Mouse (Mus musculus) myocyte (in vitro differentiated cells): ENCODE results near the gene Rassf2. TPM values are rescaled to one million over a fixed set of nuclear protein-coding genes. Genes with fewer than 3 reads are reported as not detected.

ENCODE experiments used
- H3K27me3 ChIP-seq: one replicate; pipeline ENCODE4 v1.6.1; 2011; ENCODE audit not compliant: control insufficient read depth, insufficient read depth, insufficient read length
- H3K36me3 ChIP-seq: one replicate; pipeline ENCODE4 v1.6.1; 2011; ENCODE audit not compliant: control insufficient read depth, insufficient read depth
- H3K4me2 ChIP-seq: one replicate; pipeline ENCODE4 v1.6.1; 2011; ENCODE audit warnings: low read depth, control low read depth
- H3K4me3 ChIP-seq: one replicate; pipeline ENCODE4 v1.5.1; 2011; ENCODE audit warnings: mild to moderate bottlenecking, control low read depth, moderate library complexity
- H3K79me2 ChIP-seq: one replicate; pipeline ENCODE4 v1.6.1; 2011; ENCODE audit not compliant: control insufficient read depth, insufficient read depth
- H3ac ChIP-seq: one replicate; pipeline ENCODE4 v1.6.1; 2011; ENCODE audit not compliant: control insufficient read depth, insufficient read length
- CEBPB ChIP-seq: IDR thresholded peaks from 2 replicates; pipeline ENCODE4 v1.6.1; 2011; ENCODE audit warnings: mild to moderate bottlenecking, moderate library complexity; ENCODE audit not compliant: poor library complexity, insufficient read depth, severe bottlenecking
- E2F4 ChIP-seq: IDR thresholded peaks from one replicate; pipeline ENCODE4 v1.6.1; 2011; ENCODE audit warnings: mild to moderate bottlenecking, control low read depth, moderate library complexity; ENCODE audit not compliant: insufficient read depth
- MAX ChIP-seq: IDR thresholded peaks from one replicate; pipeline ENCODE4 v1.6.1; 2011; ENCODE audit warnings: low read depth, mild to moderate bottlenecking, control low read depth
- MYOD1 ChIP-seq, 3 experiments: IDR thresholded peaks; one replicate each; pipeline ENCODE4 v1.6.1; 2011; ENCODE audit warnings: control low read depth in 2 of 3, low read depth in 2 of 3, mild to moderate bottlenecking in 2 of 3, moderate library complexity in 1 of 3; ENCODE audit not compliant: insufficient read length in 2 of 3, control insufficient read depth in 1 of 3
- MYOG ChIP-seq, 3 experiments: IDR thresholded peaks; one replicate each; pipeline ENCODE4 v1.6.1; 2011; ENCODE audit warnings: control low read depth in 2 of 3, low read depth in 2 of 3, mild to moderate bottlenecking in 2 of 3; ENCODE audit not compliant: insufficient read length in 2 of 3, control insufficient read depth in 1 of 3, insufficient read depth in 1 of 3
- POLR2A ChIP-seq: IDR thresholded peaks from one replicate; pipeline ENCODE4 v1.6.1; 2011; ENCODE audit warnings: low read depth, mild to moderate bottlenecking, control low read depth, moderate library complexity; ENCODE audit not compliant: insufficient read length
- POLR2AphosphoS2 ChIP-seq: IDR thresholded peaks from one replicate; pipeline ENCODE4 v1.6.1; 2011; ENCODE audit warnings: low read depth, control low read depth; ENCODE audit not compliant: insufficient read length
- REST ChIP-seq: IDR thresholded peaks from one replicate; pipeline ENCODE4 v1.6.1; 2011; ENCODE audit warnings: mild to moderate bottlenecking, control low read depth, moderate library complexity; ENCODE audit not compliant: insufficient read depth, insufficient read length
- SRF ChIP-seq: IDR thresholded peaks from one replicate; pipeline ENCODE4 v1.6.1; 2011; ENCODE audit warnings: low read depth; ENCODE audit not compliant: control insufficient read depth, insufficient read length
- TCF12 ChIP-seq: IDR thresholded peaks from one replicate; pipeline ENCODE4 v1.6.1; 2011; ENCODE audit warnings: mild to moderate bottlenecking, control low read depth; ENCODE audit not compliant: poor library complexity, insufficient read depth, severe bottlenecking
- TCF3 ChIP-seq: IDR thresholded peaks from one replicate; pipeline ENCODE4 v1.6.1; 2011; ENCODE audit warnings: low read depth, control low read depth; ENCODE audit not compliant: insufficient read length
- USF1 ChIP-seq: IDR thresholded peaks from one replicate; pipeline ENCODE4 v1.6.1; 2011; ENCODE audit warnings: low read depth, mild to moderate bottlenecking, control low read depth, moderate library complexity
- polyA plus RNA-seq: library from polyadenylated mRNA; unstranded; fragments of >200 nt; fragmentation: generic; extraction: Trizol; gene quantifications from one replicate; pipeline ENCODE4 v1.2.1, GENCODE M21; 2012; ENCODE audit warnings: missing spikeins

Rassf2 gene
- polyA plus RNA-seq, 1 experiment, result 8.4 TPM

- Histone ChIP-seq H3K27me3 (no peaks in the 10 kb centered on the region), H3ac (no peak overlapping the region), H3K4me3 (no peak overlapping the region), H3K36me3 (no peaks in the 10 kb centered on the region), H3K79me2 (no peaks in the 10 kb centered on the region), H3K4me2 (no peak overlapping the region)
- TF ChIP-seq POLR2A (no peak), MYOD1 (IDR thresholded peaks at IDR 0.05; ENCODE audit: control insufficient read depth in 1 of 3, insufficient read length in 2 of 3, low read depth in 2 of 3) (no peak), MYOG (IDR thresholded peaks at IDR 0.05; ENCODE audit: control insufficient read depth in 1 of 3, insufficient read depth in 1 of 3, insufficient read length in 2 of 3, low read depth in 2 of 3) (no peak), MAX (no peak), E2F4 (no peak), USF1 (no peak), SRF (no peak), POLR2AphosphoS2 (no peak), TCF3 (no peak), REST (no peak), TCF12 (no peak), CEBPB (no peak)
Measured at GRCm38 (mm10) chr2:131987950-131988349, 42.1 kb downstream of the Rassf2 start.

GRCm38 (mm10) chr2:131982546-131983196 is 47.4 kb downstream of the Rassf2 start:
- no peak overlapping the region for H3ac ChIP-seq
- TF ChIP-seq CEBPB (no peak), TCF3 (no peak), POLR2A (no peak), MAX (no peak), E2F4 (no peak), REST (no peak), MYOG (IDR thresholded peaks at IDR 0.05; ENCODE audit: control insufficient read depth in 1 of 3, insufficient read depth in 1 of 3, insufficient read length in 2 of 3, low read depth in 2 of 3) (no peak), USF1 (no peak), POLR2AphosphoS2 (no peak), MYOD1 (IDR thresholded peaks at IDR 0.05; ENCODE audit: control insufficient read depth in 1 of 3, insufficient read length in 2 of 3, low read depth in 2 of 3) (no peak), TCF12 (no peak), SRF (no peak)
- no peak overlapping the region for H3K4me3 ChIP-seq
- no peaks in the 10 kb centered on the region for H3K79me2 ChIP-seq
- no peak overlapping the region for H3K4me2 ChIP-seq
- no peaks in the 10 kb centered on the region for H3K27me3 ChIP-seq
- no peaks in the 10 kb centered on the region for H3K36me3 ChIP-seq

GRCm38 (mm10) chr2:131980866-131981265 is 49.2 kb downstream of the Rassf2 start:
- H3K36me3 ChIP-seq, result no peaks in the 10 kb centered on the region
- no peak overlapping the region for H3ac ChIP-seq
- no peaks in the 10 kb centered on the region for H3K79me2 ChIP-seq
- TF ChIP-seq TCF12 (no peak), POLR2A (no peak), SRF (no peak), MAX (no peak), REST (no peak), MYOD1 (IDR thresholded peaks at IDR 0.05; ENCODE audit: control insufficient read depth in 1 of 3, insufficient read length in 2 of 3, low read depth in 2 of 3) (no peak), POLR2AphosphoS2 (no peak), MYOG (IDR thresholded peaks at IDR 0.05; ENCODE audit: control insufficient read depth in 1 of 3, insufficient read depth in 1 of 3, insufficient read length in 2 of 3, low read depth in 2 of 3) (no peak), TCF3 (no peak), USF1 (no peak), E2F4 (no peak), CEBPB (no peak)
- no peak overlapping the region for H3K4me2 ChIP-seq
- no peaks in the 10 kb centered on the region for H3K27me3 ChIP-seq
- no peak overlapping the region for H3K4me3 ChIP-seq

- Histone ChIP-seq H3K4me3 (no peak overlapping the region), H3ac (no peak overlapping the region), H3K27me3 (no peaks in the 10 kb centered on the region), H3K4me2 (no peak overlapping the region), H3K79me2 (no peaks in the 10 kb centered on the region), H3K36me3 (no peaks in the 10 kb centered on the region)
- TF ChIP-seq USF1 (no peak), POLR2A (no peak), MAX (no peak), E2F4 (no peak), REST (no peak), CEBPB (no peak), SRF (no peak), MYOD1 (IDR thresholded peaks at IDR 0.05; ENCODE audit: control insufficient read depth in 1 of 3, insufficient read length in 2 of 3, low read depth in 2 of 3) (no peak), TCF3 (no peak), MYOG (IDR thresholded peaks at IDR 0.05; ENCODE audit: control insufficient read depth in 1 of 3, insufficient read depth in 1 of 3, insufficient read length in 2 of 3, low read depth in 2 of 3) (no peak), POLR2AphosphoS2 (no peak)
Measured at GRCm38 (mm10) chr2:131976663-131977062, 53.4 kb downstream of the Rassf2 start.

GRCm38 (mm10) chr2:131971098-131971497 is 59.0 kb downstream of the Rassf2 start:
- no peak overlapping the region for H3K4me3 ChIP-seq
- H3K36me3 ChIP-seq, result no peaks in the 10 kb centered on the region
- no peak overlapping the region for H3K4me2 ChIP-seq
- no peak for TF ChIP-seq REST
- no peak for TF ChIP-seq POLR2AphosphoS2
- TF ChIP-seq SRF, result no peak
- TF ChIP-seq TCF3, result no peak
- no peak for TF ChIP-seq MAX
- TF ChIP-seq POLR2A, result no peak
- TF ChIP-seq E2F4, result no peak
- TF ChIP-seq MYOG (IDR thresholded peaks at IDR 0.05; ENCODE audit: control insufficient read depth in 1 of 3, insufficient read depth in 1 of 3, insufficient read length in 2 of 3, low read depth in 2 of 3), result no peak
- H3K27me3 ChIP-seq, result no peaks in the 10 kb centered on the region
- no peak overlapping the region for H3ac ChIP-seq
- no peaks in the 10 kb centered on the region for H3K79me2 ChIP-seq
